Mouse (Mus musculus): ENCODE results near the gene Prpf6. TPM values are rescaled to one million over a fixed set of nuclear protein-coding genes. Genes with fewer than 3 reads are reported as not detected.

The Prpf6 gene
- total and polyA plus RNA-seq, 3 experiments = 28.3 to 53.8 (median 48.1) TPM

DNA sequence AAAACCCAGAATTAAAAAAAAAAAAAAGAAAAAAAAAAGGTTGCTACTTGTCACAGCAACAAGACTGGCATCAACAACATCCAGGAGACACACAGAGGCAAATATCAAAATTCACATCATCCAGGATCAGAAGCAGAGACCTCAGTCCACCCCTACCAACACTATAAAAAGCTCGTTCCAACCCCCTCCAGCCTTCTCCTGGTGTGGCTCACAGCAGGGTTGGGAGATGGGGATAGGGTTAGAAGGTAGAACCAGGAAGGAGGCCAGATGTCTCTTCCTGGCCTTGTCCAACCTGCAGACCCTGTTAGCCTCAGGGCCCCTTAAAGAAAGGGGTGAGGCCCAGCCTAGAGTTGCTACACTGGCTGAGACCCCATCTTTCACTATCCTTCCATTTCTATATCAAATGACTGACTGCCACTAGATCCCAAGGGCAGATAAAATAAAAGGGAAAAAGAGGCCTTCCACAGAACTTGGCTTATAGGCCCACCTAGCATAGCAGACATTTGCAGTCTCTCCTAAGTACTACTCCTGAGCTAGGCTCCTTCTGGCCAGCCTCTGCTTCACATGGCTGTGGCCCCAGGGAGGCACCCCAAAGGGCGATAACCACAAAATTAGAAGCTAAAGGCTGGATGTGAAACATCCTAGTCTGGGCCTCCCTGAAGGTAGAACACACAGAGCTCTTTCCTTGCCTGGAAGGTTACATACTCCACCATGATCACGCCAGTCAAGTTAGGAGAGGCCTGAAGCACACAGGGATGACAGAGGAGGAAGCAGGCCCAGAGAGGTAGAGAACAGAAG is 8.0 kb upstream of the Prpf6 start:
- H3K9me3 ChIP-seq (replicated peaks; ENCODE audit: low read length) = no peaks in the 10 kb centered on the region
- DNase-seq (ENCODE audit: extremely low read depth) = no peak
- H3K27me3 ChIP-seq (replicated peaks) = no peaks in the 10 kb centered on the region
- H3K4me3 ChIP-seq (replicated peaks in 1 of 3; ENCODE audit: low read depth in 2 of 3, low read length in 2 of 3, poor library complexity in 1 of 3) = no peak overlapping the region
- H3K27ac ChIP-seq (ENCODE audit: insufficient read depth, low read depth) = no peak overlapping the region
- peaks cover 43 to 73% of the 10 kb centered on the region in 2 experiments for H3K36me3 ChIP-seq (replicated peaks in 1 of 2; ENCODE audit: control insufficient read depth in 1 of 2, insufficient read depth in 1 of 2, low read length in 1 of 2)
- H3K4me2 ChIP-seq (ENCODE audit: insufficient read depth, low read depth, poor library complexity, severe bottlenecking) = no peak overlapping the region
- no peak for TF ChIP-seq USF2 (conservative IDR thresholded peaks at IDR 0.05; ENCODE audit: low read depth, low read length)
- no peak for TF ChIP-seq MAX (IDR thresholded peaks at IDR 0.05; ENCODE audit: low read length)
- no peak for TF ChIP-seq TBP (conservative IDR thresholded peaks at IDR 0.05; ENCODE audit: low read depth, low read length)
- no peak for TF ChIP-seq KAT2A (IDR thresholded peaks at IDR 0.05; ENCODE audit: insufficient replicate concordance, low read length)
- no peak for TF ChIP-seq MEF2A (IDR thresholded peaks at IDR 0.05; ENCODE audit: borderline replicate concordance, low read depth, low read length)
- TF ChIP-seq BHLHE40 (IDR thresholded peaks at IDR 0.05; ENCODE audit: low read depth, low read length) = no peak
- TF ChIP-seq MAFK (IDR thresholded peaks at IDR 0.05; ENCODE audit: insufficient replicate concordance, low read length) = no peak
- no peak for TF ChIP-seq ZNF384 (IDR thresholded peaks at IDR 0.05; ENCODE audit: low read depth, low read length)
- TF ChIP-seq MYC (IDR thresholded peaks at IDR 0.05; ENCODE audit: low read depth, low read length) = no peak
- dilution Hi-C loops (cut with MboI; ENCODE audit: extremely low pct_ligation_motif_present, extremely low pct_unique_long_range_greater_than_20kb, low sequenced_read_pairs) (no loop called here), in situ Hi-C loops (cut with MboI; ENCODE audit: low pct_ligation_motif_present, low pct_unique_long_range_greater_than_20kb, low sequenced_read_pairs) (no loop called here)
- H3K9ac ChIP-seq (ENCODE audit: insufficient read depth, low read depth) = no peak overlapping the region
- peaks cover 4% of the 10 kb centered on the region; the same call in 1 of the 2 replicates for H3K79me2 ChIP-seq (replicated peaks; ENCODE audit: control insufficient read depth, extremely low read depth, insufficient read depth, poor library complexity, severe bottlenecking)
- H3K4me1 ChIP-seq (ENCODE audit: control insufficient read depth in 1 of 2, insufficient read depth in 2 of 2) = peaks cover 3 to 25% of the 10 kb centered on the region in 2 experiments; a peak in 2 of 4 replicates

DNA sequence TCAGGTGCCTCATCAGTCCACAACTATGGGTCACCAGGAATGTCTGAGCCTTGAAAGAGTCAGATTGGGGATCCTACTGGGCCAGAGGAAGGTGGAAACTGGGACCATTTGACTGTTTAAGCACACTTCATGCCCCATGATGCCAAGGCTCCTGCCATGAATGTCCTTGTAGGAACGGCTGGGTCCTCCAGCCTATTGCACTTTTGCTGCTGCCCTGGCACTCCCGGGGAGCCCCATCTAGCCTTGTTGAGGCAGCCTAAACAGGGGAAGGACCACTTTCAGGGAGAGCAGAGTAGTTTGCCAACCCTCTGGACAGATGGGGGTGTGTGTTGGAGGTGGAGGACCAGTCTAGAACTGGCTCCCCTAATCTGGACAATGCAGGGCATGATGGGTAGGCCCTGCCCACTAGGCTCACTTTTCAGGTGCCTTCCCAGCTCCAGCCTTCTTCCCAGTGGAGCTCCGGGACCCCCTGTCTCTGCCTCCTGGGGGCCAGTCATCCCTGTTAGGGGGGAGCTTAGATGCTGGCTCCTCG is 7.2 kb upstream of the Prpf6 start, which contains the start of gene Uckl1:
Uckl1 (minus strand) TSS at position 482 of the 532 bp plus-strand sequence.
- no peaks in the 10 kb centered on the region for H3K27me3 ChIP-seq (replicated peaks)
- TF ChIP-seq RAD21 (IDR thresholded peaks at IDR 0.05; ENCODE audit: low read depth, low read length) (no peak), CTCF (conservative IDR thresholded peaks at IDR 0.05 in 1 of 2, IDR thresholded peaks at IDR 0.05 in 1 of 2; ENCODE audit: low read depth in 2 of 2, low read length in 2 of 2) (no peak), RCOR1 (conservative IDR thresholded peaks at IDR 0.05; ENCODE audit: low read depth, low read length) (no peak), BHLHE40 (IDR thresholded peaks at IDR 0.05; ENCODE audit: low read depth, low read length) (no peak), MXI1 (IDR thresholded peaks at IDR 0.05; ENCODE audit: low read depth, low read length) (no peak), MAFK (IDR thresholded peaks at IDR 0.05; ENCODE audit: insufficient replicate concordance, low read length) (no peak), ZNF384 (IDR thresholded peaks at IDR 0.05; ENCODE audit: low read depth, low read length) (no peak), SIN3A (IDR thresholded peaks at IDR 0.05; ENCODE audit: low read length) (no peak)
- no peak for DNase-seq (ENCODE audit: extremely low read depth)
- H3K36me3 ChIP-seq (replicated peaks in 1 of 2; ENCODE audit: control insufficient read depth in 1 of 2, insufficient read depth in 1 of 2, low read length in 1 of 2) = peaks cover 50 to 73% of the 10 kb centered on the region in 2 experiments
- H3K27ac ChIP-seq (ENCODE audit: insufficient read depth, low read depth) = no peak within 1 kb of the TSS
- H3K4me2 ChIP-seq (ENCODE audit: insufficient read depth, low read depth, poor library complexity, severe bottlenecking) = no peak within 1 kb of the TSS
- H3K4me1 ChIP-seq (ENCODE audit: control insufficient read depth in 1 of 2, insufficient read depth in 2 of 2) = peaks cover 3 to 16% of the 10 kb centered on the region in 2 experiments; a peak in 2 of 4 replicates
- H3K9me3 ChIP-seq (replicated peaks; ENCODE audit: low read length) = no peaks in the 10 kb centered on the region
- dilution Hi-C loops (cut with MboI; ENCODE audit: extremely low pct_ligation_motif_present, extremely low pct_unique_long_range_greater_than_20kb, low sequenced_read_pairs) (no loop called here), in situ Hi-C loops (cut with MboI; ENCODE audit: low pct_ligation_motif_present, low pct_unique_long_range_greater_than_20kb, low sequenced_read_pairs) (no loop called here)
- H3K9ac ChIP-seq (ENCODE audit: insufficient read depth, low read depth) = no peak within 1 kb of the TSS
- no peak within 1 kb of the TSS for H3K4me3 ChIP-seq (replicated peaks in 1 of 3; ENCODE audit: low read depth in 2 of 3, low read length in 2 of 3, poor library complexity in 1 of 3)
- H3K79me2 ChIP-seq (replicated peaks; ENCODE audit: control insufficient read depth, extremely low read depth, insufficient read depth, poor library complexity, severe bottlenecking) = peaks cover 4% of the 10 kb centered on the region; the same call in 1 of the 2 replicates
